Mouse (Mus musculus) C2C12 (cell line): Measurements from ENCODE around the gene Dmrt3. TPM values are rescaled to one million over a fixed set of nuclear protein-coding genes. Genes with fewer than 3 reads are reported as not detected.

Source experiments
- H3K27me3 ChIP-seq: one replicate; pipeline ENCODE4 v1.6.1; 2011; ENCODE audit not compliant: control insufficient read depth, insufficient read depth, insufficient read length
- H3K36me3 ChIP-seq: one replicate; pipeline ENCODE4 v1.6.1; 2011; ENCODE audit not compliant: control insufficient read depth, insufficient read depth
- H3K4me3 ChIP-seq: one replicate; pipeline ENCODE4 v1.5.1; 2011; ENCODE audit warnings: mild to moderate bottlenecking, control low read depth; ENCODE audit not compliant: poor library complexity, insufficient read depth, severe bottlenecking
- H3K79me2 ChIP-seq: one replicate; pipeline ENCODE4 v1.6.1; 2011; ENCODE audit not compliant: control insufficient read depth, insufficient read depth
- H3K79me3 ChIP-seq: one replicate; pipeline ENCODE4 v1.6.1; 2011; ENCODE audit warnings: low read depth, control low read depth
- H3ac ChIP-seq: one replicate; pipeline ENCODE3; 2011; ENCODE audit warnings: low read depth; ENCODE audit not compliant: control insufficient read depth, insufficient read length
- CEBPB ChIP-seq: IDR thresholded peaks from one replicate; pipeline ENCODE4 v1.6.1; 2011; ENCODE audit warnings: low read depth, mild to moderate bottlenecking, control low read depth, moderate library complexity
- CTCF ChIP-seq: IDR thresholded peaks from one replicate; pipeline ENCODE4 v1.5.1; 2011; ENCODE audit not compliant: control insufficient read depth, insufficient read depth, insufficient read length
- FOSL1 ChIP-seq: IDR thresholded peaks from one replicate; pipeline ENCODE4 v1.8.0; 2011; ENCODE audit warnings: mild to moderate bottlenecking, low read length; ENCODE audit not compliant: poor library complexity, insufficient read depth, severe bottlenecking
- MAX ChIP-seq: IDR thresholded peaks from one replicate; pipeline ENCODE4 v1.6.1; 2011; ENCODE audit warnings: mild to moderate bottlenecking, control low read depth
- MYOD1 ChIP-seq: IDR thresholded peaks from one replicate; pipeline ENCODE4 v1.6.1; 2011; ENCODE audit warnings: low read depth; ENCODE audit not compliant: control insufficient read depth, insufficient read length
- MYOG ChIP-seq: IDR thresholded peaks from one replicate; pipeline ENCODE4 v1.6.1; 2011; ENCODE audit not compliant: control insufficient read depth, insufficient read length; ENCODE audit errors: extremely low read depth
- USF1 ChIP-seq: IDR thresholded peaks from one replicate; pipeline ENCODE4 v1.6.1; 2011; ENCODE audit warnings: low read depth, mild to moderate bottlenecking, control low read depth, moderate library complexity
- polyA plus RNA-seq: library from polyadenylated mRNA; unstranded; fragments of >200 nt; fragmentation: generic; extraction: Trizol; gene quantifications from one replicate; pipeline ENCODE4 v1.2.1, GENCODE M21; 2012; ENCODE audit warnings: missing spikeins

Dmrt3 gene
- polyA plus RNA-seq, 1 experiment = 0.33 TPM

DNA sequence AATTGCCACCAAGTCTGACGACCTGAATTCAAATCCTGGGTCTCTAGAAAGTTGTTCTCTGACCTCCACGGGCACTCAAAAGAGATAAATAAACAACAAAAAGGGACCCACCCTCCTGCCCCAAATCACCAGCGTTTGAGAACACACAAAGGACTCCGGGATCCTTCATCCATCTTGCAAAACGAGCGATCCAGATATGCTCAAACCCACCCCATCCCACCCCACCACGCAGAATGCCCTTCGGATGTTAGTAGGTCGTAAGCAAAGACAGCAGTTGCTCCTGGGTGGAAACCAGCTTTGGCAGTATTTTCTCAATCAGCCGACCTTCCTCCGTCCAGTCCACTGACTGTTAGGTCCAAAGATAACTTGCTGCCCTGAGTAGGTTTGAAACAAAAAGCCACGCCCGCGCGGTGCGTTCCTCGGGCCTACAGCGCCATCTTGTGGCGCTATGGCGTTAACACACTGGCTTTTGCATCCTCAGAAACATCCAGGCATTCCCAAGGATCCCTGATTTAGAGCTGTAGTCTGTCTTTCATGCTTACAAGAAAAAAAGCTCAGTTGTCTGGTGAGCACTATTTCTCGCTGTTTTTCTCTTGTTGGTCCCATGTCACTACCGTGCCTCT is 25.6 kb downstream of the Dmrt3 start:
- Histone ChIP-seq H3K79me3 (no peaks in the 10 kb centered on the region), H3K36me3 (no peaks in the 10 kb centered on the region), H3K27me3 (no peaks in the 10 kb centered on the region), H3ac (no peak overlapping the region), H3K79me2 (no peaks in the 10 kb centered on the region), H3K4me3 (no peak overlapping the region)
- TF ChIP-seq CTCF (peak; percentile 86), MYOG (no peak)

DNA sequence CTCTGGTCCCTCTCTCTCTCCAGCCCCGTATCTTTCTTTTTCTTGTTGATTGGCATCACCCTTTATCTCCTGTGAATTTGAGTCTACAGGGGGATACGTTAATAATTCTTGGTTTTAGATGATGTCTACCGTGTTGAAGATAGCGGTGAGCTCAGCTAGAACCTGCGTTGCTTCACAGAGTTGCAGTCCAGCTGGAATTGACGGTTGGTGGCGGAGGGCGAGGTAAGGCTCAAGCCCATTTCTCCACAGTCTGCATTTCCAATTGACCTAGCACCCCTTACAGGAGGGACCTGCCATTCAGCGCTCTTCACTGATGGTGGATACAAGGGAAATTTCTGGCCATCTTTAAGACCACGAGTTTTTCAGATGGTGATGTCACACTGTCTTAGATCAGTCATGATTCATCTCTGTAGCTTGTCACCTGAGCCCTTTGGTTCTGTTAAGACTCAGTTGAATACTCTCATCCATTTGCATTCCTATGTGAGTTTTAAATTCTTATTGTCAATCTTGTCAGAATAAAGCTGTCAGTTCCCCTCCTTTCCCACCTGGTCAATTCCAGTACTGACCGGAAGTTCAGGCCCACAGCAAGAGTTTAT is 28.8 kb downstream of the Dmrt3 start:
- Histone ChIP-seq H3K79me3 (no peaks in the 10 kb centered on the region), H3K79me2 (no peaks in the 10 kb centered on the region), H3K36me3 (no peaks in the 10 kb centered on the region), H3K27me3 (no peaks in the 10 kb centered on the region), H3K4me3 (no peak overlapping the region), H3ac (no peak overlapping the region)
- TF ChIP-seq MYOG (no peak), USF1 (no peak), FOSL1 (no peak), CEBPB (no peak), MAX (no peak), CTCF (no peak), MYOD1 (no peak)

DNA sequence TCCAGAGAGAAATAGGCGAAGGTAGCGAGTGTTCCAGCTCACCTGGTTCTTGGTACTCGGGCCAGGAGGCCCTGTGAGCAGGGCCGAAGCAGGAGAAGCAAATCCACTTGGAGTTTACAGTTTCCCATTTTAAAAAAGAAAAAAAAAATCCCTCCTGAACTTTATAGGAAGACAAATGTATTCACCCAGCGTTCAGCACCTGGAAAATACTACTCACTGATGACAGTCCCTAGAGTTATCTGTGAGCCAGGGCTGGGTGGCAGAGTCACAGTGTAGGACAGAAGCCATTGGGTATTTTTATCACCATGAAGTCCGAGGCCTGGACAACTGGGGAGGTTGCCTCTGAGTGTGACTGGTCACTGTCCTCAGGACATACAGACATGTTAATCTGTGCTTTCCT is 31.7 kb downstream of the Dmrt3 start:
- Histone ChIP-seq H3K79me2 (no peaks in the 10 kb centered on the region), H3K36me3 (no peaks in the 10 kb centered on the region), H3ac (no peak overlapping the region), H3K4me3 (no peak overlapping the region), H3K27me3 (no peaks in the 10 kb centered on the region), H3K79me3 (no peaks in the 10 kb centered on the region)
- no peak for TF ChIP-seq MYOD1
- no peak for TF ChIP-seq CTCF
- no peak for TF ChIP-seq MAX
- no peak for TF ChIP-seq FOSL1
- no peak for TF ChIP-seq MYOG
- no peak for TF ChIP-seq USF1
- TF ChIP-seq CEBPB = no peak

DNA sequence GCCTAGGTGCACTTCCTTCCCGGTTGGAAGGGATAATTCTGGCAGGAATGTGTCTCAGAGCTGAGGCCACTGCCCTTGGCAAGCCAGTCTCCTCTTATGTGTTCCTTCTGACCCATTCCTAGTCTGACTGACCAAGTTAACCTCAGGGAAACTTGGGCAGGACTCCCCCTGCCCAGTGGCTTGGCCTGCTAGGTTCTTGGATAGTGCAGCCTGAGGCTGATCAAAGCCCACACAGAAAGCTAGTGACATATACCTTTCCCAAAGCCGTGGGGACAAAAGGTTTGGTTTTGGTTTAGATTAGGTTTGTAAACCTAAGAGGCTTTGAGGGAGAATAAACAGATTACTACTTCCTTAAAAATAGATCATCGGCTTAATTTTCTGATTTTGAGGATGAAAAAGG is 37.0 kb downstream of the Dmrt3 start:
- no peaks in the 10 kb centered on the region for H3K36me3 ChIP-seq
- no peaks in the 10 kb centered on the region for H3K79me3 ChIP-seq
- TF ChIP-seq MYOG (no peak), MAX (no peak)
- no peak overlapping the region for H3K4me3 ChIP-seq
- H3ac ChIP-seq = no peak overlapping the region
- no peaks in the 10 kb centered on the region for H3K79me2 ChIP-seq
- H3K27me3 ChIP-seq = no peaks in the 10 kb centered on the region

DNA sequence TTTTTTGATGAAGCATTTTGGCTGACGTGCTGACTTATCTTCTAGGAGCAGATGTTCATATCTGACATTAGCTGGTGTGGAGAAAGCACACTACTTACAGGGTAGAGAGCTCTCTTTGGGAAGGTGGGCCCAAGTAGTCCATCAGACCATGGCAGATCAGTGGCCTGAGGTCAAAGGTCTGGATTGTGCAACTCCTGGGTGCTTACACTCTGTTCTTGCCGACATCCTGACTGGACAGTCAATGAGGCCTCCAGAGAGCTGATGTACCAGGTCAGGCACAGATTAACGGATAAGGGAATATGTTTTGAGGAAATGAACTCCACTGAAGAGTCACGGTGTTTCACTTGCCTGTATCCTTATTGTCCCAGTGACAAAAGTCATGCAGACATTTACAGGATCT is 38.6 kb downstream of the Dmrt3 start:
- H3K27me3 ChIP-seq = no peaks in the 10 kb centered on the region
- TF ChIP-seq FOSL1 = no peak
- no peak for TF ChIP-seq MAX
- no peak for TF ChIP-seq MYOG
- no peak for TF ChIP-seq CTCF
- TF ChIP-seq MYOD1 = no peak
- TF ChIP-seq USF1 = no peak
- no peak for TF ChIP-seq CEBPB

DNA sequence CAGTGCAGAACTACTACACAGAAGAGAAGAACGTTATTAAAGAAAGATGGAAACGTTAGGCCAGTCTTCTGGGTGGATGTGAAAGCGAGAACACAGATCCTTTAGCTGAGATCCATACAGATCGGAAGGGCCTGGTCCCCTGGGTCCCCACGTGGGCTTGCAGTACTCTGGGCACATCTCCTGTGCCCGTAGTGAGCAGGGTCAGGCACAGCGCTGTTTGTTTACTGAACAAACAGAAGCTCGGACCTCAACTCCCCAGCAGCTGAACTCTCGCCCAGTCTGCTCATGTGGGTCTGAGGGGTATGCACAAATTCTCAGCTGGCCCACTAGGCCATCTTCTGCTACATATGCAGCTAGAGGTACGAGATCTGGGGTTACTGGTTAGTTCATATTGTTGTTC is 40.4 kb downstream of the Dmrt3 start:
- Histone ChIP-seq H3ac (no peak overlapping the region), H3K27me3 (no peaks in the 10 kb centered on the region), H3K36me3 (no peaks in the 10 kb centered on the region), H3K79me3 (no peaks in the 10 kb centered on the region), H3K4me3 (no peak overlapping the region), H3K79me2 (no peaks in the 10 kb centered on the region)
- TF ChIP-seq USF1 = no peak
- TF ChIP-seq MAX = no peak
- no peak for TF ChIP-seq MYOG
- TF ChIP-seq MYOD1 = no peak
- no peak for TF ChIP-seq FOSL1
- TF ChIP-seq CEBPB = no peak
- TF ChIP-seq CTCF = no peak

More for the DNA sequence above, 38.6 kb downstream of the Dmrt3 start:
- Histone ChIP-seq H3ac (no peak overlapping the region), H3K79me3 (no peaks in the 10 kb centered on the region), H3K36me3 (no peaks in the 10 kb centered on the region), H3K4me3 (no peak overlapping the region), H3K79me2 (no peaks in the 10 kb centered on the region)
